Mouse (Mus musculus): ENCODE measurements around the gene Ankrd36.
"Not testable (repeated sequence)": the region's sequence is repeated elsewhere in the genome, so short reads cannot be mapped to it uniquely, and the experiment has no call there.

DNA sequence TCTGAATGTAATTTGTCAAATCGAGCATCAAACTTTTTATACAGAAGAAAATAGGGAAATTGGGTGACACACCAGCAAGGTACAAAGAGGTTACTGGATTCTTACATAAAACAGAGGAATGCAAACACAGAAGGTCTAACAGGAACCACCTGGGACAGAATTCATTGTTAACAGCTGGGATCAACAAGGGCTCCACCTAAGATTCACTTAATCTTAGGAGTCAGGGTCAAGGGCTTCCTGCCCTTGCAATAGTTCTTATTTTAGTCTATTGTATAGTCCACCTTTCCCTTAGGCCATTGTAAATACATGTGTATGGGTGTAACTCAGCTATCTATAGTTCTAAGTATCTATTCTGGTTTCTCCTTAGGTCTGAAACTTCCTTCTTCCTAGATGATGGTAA is 24.8 kb upstream of the Ankrd36 start:
- not testable (repeated sequence) for TF ChIP-seq CTCF (IDR thresholded peaks at IDR 0.05; ENCODE audit: insufficient read depth, low read length); POLR2A (IDR thresholded peaks at IDR 0.05; ENCODE audit: borderline replicate concordance, extremely low read depth, low read depth, low read length)
